Mouse (Mus musculus) lung, postnatal 25 days (tissue): Measurements from ENCODE around the gene Ccm2.

Experiments used
- DNase-seq: peaks from one replicate; pipeline ENCODE4 v3.0.0; 2022; ENCODE audit warnings: low spot score

The Ccm2 gene

GRCm38 (mm10) chr11:6581560-6581959 lies 34.9 kb downstream of the Ccm2 start:
- DNase-seq, result no peak

- DNase-seq, result no peak
Observed at GRCm38 (mm10) chr11:6585748-6586147, 39.1 kb downstream of the Ccm2 start.

GRCm38 (mm10) chr11:6586660-6587059 lies 40.0 kb downstream of the Ccm2 start:
- peak; percentile 56 for DNase-seq

GRCm38 (mm10) chr11:6587249-6587940 lies 40.7 kb downstream of the Ccm2 start:
- DNase-seq, result no peak

- no peak for DNase-seq
Observed at GRCm38 (mm10) chr11:6588295-6588694, 41.6 kb downstream of the Ccm2 start.

- no peak for DNase-seq
Observed at GRCm38 (mm10) chr11:6589838-6590237, 43.2 kb downstream of the Ccm2 start.

GRCm38 (mm10) chr11:6590933-6591675 lies 44.4 kb downstream of the Ccm2 start:
- no peak for DNase-seq

GRCm38 (mm10) chr11:6593406-6593805 lies 46.7 kb downstream of the Ccm2 start:
- no peak for DNase-seq

GRCm38 (mm10) chr11:6594845-6595244 lies 48.2 kb downstream of the Ccm2 start:
- DNase-seq, result no peak

GRCm38 (mm10) chr11:6595339-6595738 lies 48.7 kb downstream of the Ccm2 start:
- no peak for DNase-seq

- DNase-seq, result no peak
Observed at GRCm38 (mm10) chr11:6596205-6596604, 49.5 kb downstream of the Ccm2 start.

GRCm38 (mm10) chr11:6596616-6597015 lies 49.9 kb downstream of the Ccm2 start:
- no peak for DNase-seq

- DNase-seq, result no peak
Observed at GRCm38 (mm10) chr11:6597523-6597922, 50.8 kb downstream of the Ccm2 start.

- DNase-seq, result no peak
Observed at GRCm38 (mm10) chr11:6598191-6598889, 51.7 kb downstream of the Ccm2 start.

GRCm38 (mm10) chr11:6599011-6599681 lies 52.5 kb downstream of the Ccm2 start:
- DNase-seq, result no peak

- no peak for DNase-seq
Observed at GRCm38 (mm10) chr11:6599831-6600230, 53.1 kb downstream of the Ccm2 start.

- no peak for DNase-seq
Observed at GRCm38 (mm10) chr11:6600284-6600944, 53.7 kb downstream of the Ccm2 start.

- no peak for DNase-seq
Observed at GRCm38 (mm10) chr11:6601649-6602480, 55.2 kb downstream of the Ccm2 start.

GRCm38 (mm10) chr11:6602662-6603061 lies 56.0 kb downstream of the Ccm2 start:
- DNase-seq, result no peak

GRCm38 (mm10) chr11:6603224-6603623 lies 56.5 kb downstream of the Ccm2 start:
- DNase-seq, result no peak
